Mouse (Mus musculus): ENCODE results near the gene 1600014C23Rik.

DNA sequence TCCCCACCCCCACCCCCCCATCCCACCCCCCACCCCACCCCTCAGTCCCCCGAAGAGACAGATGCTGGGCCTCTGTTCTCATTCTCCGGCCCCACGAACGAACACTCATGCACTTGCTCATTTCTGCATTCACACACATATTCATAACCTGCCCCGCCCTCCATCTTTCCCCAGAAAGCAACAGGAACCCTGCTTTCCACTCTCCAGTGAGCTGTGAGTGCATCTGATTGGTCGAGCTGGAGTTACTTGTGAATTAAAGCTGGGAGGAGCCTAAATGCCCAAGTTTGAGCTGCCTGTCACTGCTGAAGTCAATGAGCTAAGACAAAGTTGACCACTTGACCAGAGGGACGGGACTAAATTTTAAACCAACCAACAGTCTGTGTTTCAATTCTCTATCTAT is 25.2 kb upstream of the 1600014C23Rik start:
- TF ChIP-seq POLR2A (IDR thresholded peaks at IDR 0.05; ENCODE audit: borderline replicate concordance, insufficient read depth, low read length) (no peak), CTCF (IDR thresholded peaks at IDR 0.05; ENCODE audit: borderline replicate concordance, insufficient read depth, low read depth, low read length) (no peak)

All from cerebellum, adult 2 months (tissue).